Mouse (Mus musculus): ENCODE measurements around the gene 1110032A03Rik.

DNA sequence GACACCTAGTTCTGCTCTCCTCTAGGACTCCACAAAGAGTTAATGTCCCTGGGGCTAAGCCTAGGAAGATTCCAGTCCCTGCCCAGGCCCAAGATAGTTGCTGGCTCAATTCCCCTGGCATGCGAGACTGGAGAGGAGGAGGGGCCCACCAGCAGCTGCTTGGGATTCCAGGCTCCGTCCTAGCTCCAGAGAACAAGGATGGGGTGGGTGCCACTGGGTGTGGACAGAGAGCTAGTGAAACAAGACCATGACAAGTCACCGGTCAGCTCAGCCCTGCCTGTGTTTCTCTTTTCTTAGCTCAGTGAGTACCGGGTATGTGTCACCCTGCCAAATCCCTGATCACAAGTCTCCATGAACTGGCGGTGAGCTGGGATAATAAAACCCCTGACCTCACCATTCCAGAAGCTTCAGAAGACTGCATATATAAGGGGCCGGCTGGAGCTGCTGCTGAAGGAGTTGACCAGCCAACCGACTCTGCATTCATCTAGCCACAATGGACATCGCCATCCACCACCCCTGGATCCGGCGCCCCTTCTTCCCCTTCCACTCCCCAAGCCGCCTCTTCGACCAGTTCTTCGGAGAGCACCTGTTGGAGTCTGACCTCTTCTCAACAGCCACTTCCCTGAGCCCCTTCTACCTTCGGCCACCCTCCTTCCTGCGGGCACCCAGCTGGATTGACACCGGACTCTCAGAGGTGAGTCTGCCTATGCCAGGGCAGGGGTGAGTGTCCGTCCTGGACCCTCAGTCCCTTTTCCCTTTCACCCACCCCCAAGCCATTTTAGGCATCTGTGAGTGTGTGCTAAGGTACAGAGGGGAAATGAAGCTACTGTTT, 22.3 kb downstream of the 1110032A03Rik start:
- TF ChIP-seq GATA1 (IDR thresholded peaks at IDR 0.05; ENCODE audit: borderline replicate concordance, low read length) (no peak), FLI1 (IDR thresholded peaks at IDR 0.05; ENCODE audit: low read length) (no peak)

All from megakaryocyte, embryonic 14.5 days (primary cell).